18 mouse cellular contexts compared by ENCODE assay signal in genomic region chr8:126620721-126621120, GRCm38 (mm10).
"Had no signal": no experiment of that assay in that cellular context is flagged by ENCODE, and none has a peak within 500 bp of the region (broad histone marks: within the 10 kb centered on the region; RNA-seq: fewer than 3 reads in every experiment).

No protein-coding gene starts in this region.

- H3K4me1 ChIP-seq: neural tube, embryonic 15.5 days had no signal

- H3K36me3 ChIP-seq: limb, embryonic 12.5 days; liver, embryonic 13.5 days; lung, embryonic 15.5 days; midbrain, embryonic 10.5 days; neural tube, embryonic 15.5 days had no signal

- H3K4me2 ChIP-seq: limb, embryonic 12.5 days; liver, embryonic 13.5 days; lung, embryonic 15.5 days; neural tube, embryonic 15.5 days had no signal

- H3K27me3 ChIP-seq: limb, embryonic 12.5 days; liver, embryonic 13.5 days; lung, embryonic 15.5 days; neural tube, embryonic 15.5 days had no signal

- H3K4me3 ChIP-seq: layer of hippocampus, adult 2 months; limb, embryonic 12.5 days; liver, embryonic 13.5 days; lung, embryonic 15.5 days; midbrain, embryonic 10.5 days; myocyte; neural tube, embryonic 15.5 days had no signal

- H3K9me3 ChIP-seq: liver, embryonic 13.5 days; lung, embryonic 15.5 days; midbrain, embryonic 10.5 days; neural tube, embryonic 15.5 days had no signal

- ATAC-seq: intestine, postnatal 0 days; liver, postnatal 0 days had no signal

- DNase-seq: kidney, postnatal 4 days; liver; liver, embryonic 13.5 days; liver, postnatal 0 days; lung, postnatal 14 days; midbrain, embryonic 14.5 days; right cerebral cortex, adult 18-20 months; right cerebral cortex, postnatal 4 days; spleen, adult 18-20 months; thymus, adult 18-20 months had no signal

- H3K9ac ChIP-seq: limb, embryonic 12.5 days; liver, embryonic 13.5 days; liver, postnatal 0 days; lung, embryonic 15.5 days; neural tube, embryonic 15.5 days had no signal

- H3K27ac ChIP-seq: layer of hippocampus, adult 2 months; limb, embryonic 12.5 days; liver, embryonic 13.5 days; lung, embryonic 15.5 days; macrophage; midbrain, embryonic 10.5 days; neural tube, embryonic 15.5 days had no signal
